Mouse (Mus musculus): ENCODE results near the gene Rassf7.

Gene Rassf7

DNA sequence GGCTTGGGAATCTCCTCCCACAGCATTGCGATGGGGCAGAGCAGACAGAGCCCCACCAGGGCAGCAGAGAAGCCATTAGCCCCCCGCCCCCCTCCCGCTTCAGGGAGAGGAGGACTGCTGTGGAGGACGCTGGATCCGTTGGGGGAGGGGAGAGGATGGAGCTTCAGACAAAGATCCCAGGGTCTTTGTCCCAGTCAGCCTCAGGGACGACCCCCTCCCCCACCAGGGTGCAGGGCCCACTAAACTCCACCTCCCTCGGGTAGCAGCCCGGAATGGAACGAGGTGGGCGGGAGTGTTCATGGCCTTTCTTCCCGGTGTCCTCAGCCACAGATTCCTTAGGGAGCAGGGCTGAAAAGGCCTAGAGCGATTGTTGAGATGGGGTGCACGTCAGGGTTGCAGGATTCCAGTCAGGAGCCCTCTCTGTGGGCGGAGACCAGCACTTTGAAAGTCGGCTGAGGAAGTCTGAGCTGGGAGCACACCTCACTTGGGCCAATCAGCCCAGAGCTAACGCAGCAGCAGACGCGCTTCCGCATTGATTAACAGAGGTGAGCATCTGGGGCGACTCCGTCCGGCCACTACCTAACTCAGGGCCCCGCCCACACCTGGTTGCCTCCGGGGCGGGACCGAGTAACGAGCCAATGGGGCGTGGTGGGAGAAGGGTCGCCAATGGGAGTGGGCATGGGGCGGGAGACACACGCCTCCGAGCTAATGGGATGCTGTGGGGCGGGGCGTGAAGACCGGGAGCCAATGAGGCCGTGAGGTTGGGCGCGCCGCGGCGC lies at the start of gene Rassf7:
Rassf7 (plus strand) TSS at position 760 of the 779 bp plus-strand sequence.
- peak; percentile 97 for DNase-seq (ENCODE audit: low spot score)

GRCm38 (mm10) chr7:141167901-141168517 lies 47.7 kb upstream of the Rassf7 start:
- peak; percentile 70 for DNase-seq (ENCODE audit: low spot score)

- peak; percentile 86 for DNase-seq (ENCODE audit: low spot score)
These were observed 47.1 kb upstream of the Rassf7 start for GRCm38 (mm10) chr7:141168518-141168953.

GRCm38 (mm10) chr7:141169300-141169699 lies 46.4 kb upstream of the Rassf7 start:
- DNase-seq (ENCODE audit: low spot score): no peak

DNA sequence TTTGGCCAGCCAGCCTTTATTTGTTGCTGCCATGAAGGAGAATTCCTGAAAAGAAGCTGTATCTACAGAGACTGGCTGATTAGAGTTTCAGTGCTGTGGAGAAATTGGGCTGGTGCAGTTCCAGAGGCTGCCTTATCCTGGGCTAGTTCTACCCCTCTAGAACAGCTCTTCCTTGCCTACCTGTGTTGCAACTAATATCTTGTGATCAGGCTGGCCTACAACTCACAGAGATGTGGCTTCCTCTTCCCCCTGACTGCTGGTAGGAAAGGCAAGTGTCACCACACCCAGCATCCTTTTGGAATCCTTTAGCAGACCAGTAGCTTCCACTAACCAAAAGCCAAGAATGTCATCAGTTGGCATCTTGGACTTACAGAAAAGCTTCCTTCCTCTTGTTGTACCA lies 45.8 kb upstream of the Rassf7 start:
- no peak for DNase-seq (ENCODE audit: low spot score)

DNA sequence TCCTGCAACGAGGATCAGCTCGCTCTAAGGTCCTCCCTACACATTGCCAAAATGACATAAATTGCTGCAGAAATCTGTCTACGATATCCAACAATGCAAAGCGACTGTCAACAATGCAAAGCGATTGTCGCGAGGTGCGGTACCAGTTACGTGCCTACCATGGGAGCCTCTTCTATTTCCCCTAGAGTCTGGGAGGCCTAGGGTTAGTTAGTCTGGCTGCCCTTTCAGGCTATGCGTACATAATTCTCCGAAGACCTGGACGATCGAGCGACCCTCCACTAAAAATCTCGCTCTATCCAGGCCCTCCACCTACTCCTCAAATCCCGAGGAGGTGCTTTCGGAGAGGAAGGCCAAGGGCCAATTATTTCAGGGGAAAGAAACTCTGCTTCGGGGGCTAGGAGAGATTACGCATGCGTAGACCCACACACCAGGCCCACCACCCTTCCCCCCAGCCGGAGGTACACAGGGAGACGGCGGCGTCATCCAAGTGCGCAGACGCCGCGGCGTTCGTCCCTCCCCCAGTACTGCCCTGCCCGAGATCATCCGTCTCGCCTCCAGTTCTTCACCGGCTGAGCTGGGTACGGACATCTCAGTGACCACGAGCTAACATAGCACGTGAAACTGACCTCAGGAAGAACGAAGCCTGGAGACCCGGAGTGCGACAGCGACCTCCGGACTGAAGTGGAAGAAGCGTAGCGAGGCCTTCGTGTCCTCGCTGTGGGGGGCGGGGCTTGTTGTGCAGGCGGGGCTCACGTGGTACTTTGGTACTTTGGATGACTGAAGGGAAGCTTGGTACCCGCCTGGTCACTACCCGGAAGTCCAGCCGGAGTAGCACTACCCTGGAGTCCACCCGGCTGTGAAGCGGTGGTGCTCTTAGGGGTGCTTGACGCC lies 43.3 kb upstream of the Rassf7 start, which contains the start of gene Rnh1:
Rnh1 (minus strand) TSS at position 742 of the 891 bp plus-strand sequence.
- peak; percentile 90 for DNase-seq (ENCODE audit: low spot score)

GRCm38 (mm10) chr7:141173323-141173850 lies 42.3 kb upstream of the Rassf7 start:
- DNase-seq (ENCODE audit: low spot score): no peak

DNA sequence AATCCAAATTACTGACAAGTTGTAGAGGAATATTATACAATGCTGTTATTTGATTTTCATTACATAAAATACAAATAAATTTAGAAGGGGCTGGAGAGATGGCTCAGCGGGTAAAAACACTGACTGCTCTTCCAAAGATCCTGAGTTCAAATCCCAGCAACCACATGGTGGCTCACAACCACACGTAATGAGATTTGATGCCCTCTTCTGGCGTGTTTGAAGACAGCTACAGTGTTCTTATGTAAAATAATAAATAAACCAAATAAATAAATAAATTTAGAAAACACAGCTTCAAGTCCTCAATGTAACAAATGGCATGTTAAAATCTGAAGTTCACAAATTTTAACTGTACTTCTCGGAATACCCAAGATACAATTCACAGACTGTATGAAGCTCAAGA lies 40.6 kb upstream of the Rassf7 start:
- DNase-seq (ENCODE audit: low spot score): no peak

DNA sequence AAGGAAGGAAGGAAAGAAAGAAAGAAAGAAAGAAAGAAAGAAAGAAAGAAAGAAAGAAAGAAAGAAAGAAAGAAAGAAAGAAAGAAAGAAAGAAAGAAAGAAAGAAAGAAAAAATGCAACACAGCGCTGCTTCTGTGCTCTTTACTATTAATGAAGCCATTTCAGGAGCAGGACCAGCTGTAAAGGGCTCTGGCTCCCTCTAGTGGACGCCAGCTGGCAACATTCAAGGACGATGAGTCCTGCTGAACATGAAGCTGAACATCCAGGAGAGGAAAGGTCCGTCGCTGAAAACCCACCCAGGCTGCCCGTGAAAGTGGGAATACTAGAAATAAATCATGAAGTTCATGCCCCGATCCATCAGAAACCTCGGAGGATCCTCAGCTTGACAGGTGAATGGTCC lies 39.5 kb upstream of the Rassf7 start:
- DNase-seq (ENCODE audit: low spot score): peak; percentile 87

DNA sequence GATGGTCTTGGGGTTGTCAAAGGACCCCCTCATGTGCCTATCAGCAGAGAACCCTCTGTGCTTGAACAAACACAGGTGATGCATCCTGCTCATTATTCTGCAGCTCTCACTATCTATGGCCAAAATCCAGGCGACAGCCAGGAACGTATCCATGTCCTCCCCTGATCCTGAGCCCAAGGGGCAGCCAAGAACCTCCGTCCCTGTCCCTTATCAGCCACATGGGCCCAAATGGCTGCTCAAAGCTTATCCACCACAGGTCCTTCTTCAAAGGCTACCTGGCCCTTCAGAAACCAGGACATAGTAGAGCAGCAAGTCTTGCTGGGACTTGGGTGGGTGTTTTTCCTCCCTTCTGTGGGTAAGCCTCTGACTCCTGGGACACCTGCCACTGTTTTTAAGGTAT lies 27.5 kb upstream of the Rassf7 start:
- no peak for DNase-seq (ENCODE audit: low spot score)

- DNase-seq (ENCODE audit: low spot score): no peak
These were observed 26.9 kb upstream of the Rassf7 start for GRCm38 (mm10) chr7:141188733-141189132.

GRCm38 (mm10) chr7:141190220-141190619 lies 25.4 kb upstream of the Rassf7 start:
- DNase-seq (ENCODE audit: low spot score): no peak

DNA sequence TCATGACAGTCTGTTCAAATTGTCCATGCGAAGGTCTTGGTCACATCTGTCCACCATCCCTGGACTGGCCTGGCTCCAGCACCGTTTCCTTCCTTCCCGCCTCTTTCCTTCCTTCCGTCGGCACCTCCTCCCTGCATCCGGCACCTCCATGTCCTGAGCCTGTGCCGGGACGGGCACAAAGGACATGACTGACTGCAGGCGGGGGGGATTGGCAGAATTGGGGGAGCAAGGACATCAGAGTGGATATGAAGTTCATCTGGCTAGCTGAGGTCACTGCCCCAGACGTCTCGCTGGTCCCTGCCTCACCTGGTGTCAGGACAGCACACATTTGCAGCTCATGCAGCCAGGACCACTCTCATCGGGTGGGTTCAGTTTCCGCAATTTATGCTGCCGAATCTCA lies 24.6 kb upstream of the Rassf7 start:
- DNase-seq (ENCODE audit: low spot score): no peak

GRCm38 (mm10) chr7:141191796-141192685 lies 23.6 kb upstream of the Rassf7 start:
- no peak for DNase-seq (ENCODE audit: low spot score)

DNA sequence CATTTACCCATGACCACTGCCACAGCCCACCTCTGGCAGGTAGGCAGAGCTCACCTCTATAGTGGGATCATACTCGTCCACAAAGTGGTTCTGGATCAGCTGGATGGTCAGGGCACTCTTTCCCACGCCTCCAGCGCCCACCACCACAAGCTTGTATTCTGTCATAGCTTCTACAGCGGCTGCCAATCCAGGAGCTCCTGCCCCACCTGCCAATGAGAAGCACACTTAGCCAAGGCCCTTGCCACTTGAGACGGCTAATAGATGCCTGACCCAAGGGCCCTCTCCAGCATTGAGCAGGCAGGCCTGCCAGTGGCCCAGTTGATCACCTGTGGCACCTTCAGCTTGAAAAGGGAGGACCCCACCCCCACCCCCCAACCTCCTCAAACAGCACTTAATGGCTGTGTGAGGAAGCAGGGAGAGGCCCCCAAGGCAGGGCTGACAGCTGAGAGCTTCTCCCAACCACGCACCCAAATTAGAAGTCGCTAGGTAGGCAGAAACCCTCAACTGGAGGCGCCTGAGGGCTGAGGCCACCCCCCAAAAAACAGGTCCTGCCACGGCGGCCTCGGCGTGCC lies 22.8 kb upstream of the Rassf7 start:
- no peak for DNase-seq (ENCODE audit: low spot score)

DNA sequence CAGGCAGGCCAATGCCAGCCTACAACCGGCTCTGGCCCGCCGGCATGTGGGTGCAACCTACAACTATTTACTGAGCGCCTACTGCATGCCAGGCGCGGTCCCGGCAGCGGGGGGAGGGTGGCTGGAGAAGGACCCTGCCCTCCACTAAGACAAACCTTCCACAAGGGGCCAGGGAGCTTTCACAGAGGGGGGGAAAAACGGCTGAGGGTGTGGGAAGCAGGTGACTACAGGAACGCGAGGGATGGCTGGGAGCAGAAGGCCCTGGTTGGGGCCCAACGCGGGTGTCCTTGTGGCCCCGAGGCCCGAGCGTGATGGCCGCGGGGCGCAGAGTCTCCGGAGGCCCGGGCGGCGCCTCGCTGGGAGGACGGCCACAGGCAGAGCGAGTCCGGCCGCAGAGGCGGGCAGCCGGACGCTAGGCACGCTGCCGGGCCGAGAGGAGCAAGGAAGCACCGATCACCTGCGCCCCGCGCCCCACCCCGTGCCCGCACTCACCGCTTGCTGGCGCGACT lies 22.3 kb upstream of the Rassf7 start:
- DNase-seq (ENCODE audit: low spot score): peak; percentile 85

DNA sequence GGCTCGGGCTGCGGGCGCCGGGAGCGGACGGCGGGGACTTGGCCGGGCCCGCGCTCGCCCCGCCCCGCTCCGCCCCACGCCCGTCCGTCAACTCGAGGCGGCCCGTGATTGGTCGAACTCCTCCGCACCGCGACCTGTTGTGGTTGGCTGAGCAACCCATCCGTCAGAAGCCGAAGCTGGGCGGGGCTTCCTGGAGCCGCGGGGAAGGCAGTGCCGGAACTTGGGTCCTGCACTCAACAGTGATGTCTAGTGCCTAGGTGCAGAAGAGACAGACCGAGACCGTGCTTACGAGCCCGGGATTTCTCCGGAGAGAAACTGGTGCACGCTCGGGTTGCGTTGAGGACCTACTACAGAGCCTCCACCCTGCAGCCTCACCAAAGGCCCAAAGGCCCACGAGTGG lies 21.7 kb upstream of the Rassf7 start, which contains the start of the genes Hras and Lrrc56:
Hras (minus strand) TSS at position 58 of the 400 bp plus-strand sequence.
Lrrc56 (plus strand) TSS at position 210 of the 400 bp plus-strand sequence.
- peak; percentile 99 for DNase-seq (ENCODE audit: low spot score)

DNA sequence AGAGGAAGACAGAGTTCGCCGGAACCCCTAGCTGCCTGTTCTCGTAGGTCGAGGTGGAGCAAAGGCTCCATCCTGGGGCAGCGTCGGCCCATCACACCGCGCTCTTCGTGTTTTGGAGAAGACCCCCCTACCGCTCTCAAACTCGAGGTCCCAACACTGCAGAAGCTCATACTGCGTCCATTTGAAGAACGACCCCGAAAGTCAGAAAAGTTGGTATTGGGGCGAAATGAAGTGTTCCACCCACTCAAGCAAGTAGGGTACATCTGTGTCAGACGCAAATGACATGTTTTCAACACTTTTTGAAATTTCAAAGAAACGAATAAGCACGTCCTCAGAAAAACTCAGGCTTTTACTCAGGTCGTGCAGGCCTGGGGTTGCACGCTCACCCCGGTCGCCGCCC lies 21.3 kb upstream of the Rassf7 start:
- no peak for DNase-seq (ENCODE audit: low spot score)

DNA sequence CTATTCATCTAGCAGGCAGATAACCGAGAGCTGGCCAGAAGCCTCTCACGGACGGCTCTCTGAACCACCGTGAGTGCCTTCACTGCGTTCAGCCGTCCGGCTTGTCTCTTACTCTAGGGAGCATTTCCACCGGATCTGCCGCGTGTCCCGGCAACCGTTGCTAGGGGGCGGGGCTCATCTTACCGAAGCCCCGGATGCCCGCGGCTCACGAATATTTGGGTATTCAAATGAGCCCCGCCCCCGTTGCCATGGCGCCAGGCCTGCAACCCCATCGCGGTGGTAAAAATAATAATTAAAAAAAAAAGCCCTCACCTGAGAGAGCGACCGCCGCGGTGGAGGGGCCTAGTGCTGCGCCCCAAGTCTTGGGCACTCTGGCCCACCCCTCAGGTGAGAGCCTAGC lies 20.8 kb upstream of the Rassf7 start:
- DNase-seq (ENCODE audit: low spot score): peak; percentile 94

- no peak for DNase-seq (ENCODE audit: low spot score)
These were observed 19.9 kb upstream of the Rassf7 start for GRCm38 (mm10) chr7:141195754-141196153.

Measured in urinary bladder, postnatal 14 days (tissue).